Mouse (Mus musculus): ENCODE data around the gene Map6. TPM values are rescaled to one million over a fixed set of nuclear protein-coding genes. Genes with fewer than 3 reads are reported as not detected.

Gene Map6
- 5.0 and 5.4 TPM in 2 replicates for polyA plus RNA-seq (2015; fragmentation: Nextera tagmentation; extraction: Ambion mirVana)

GRCm38 (mm10) chr7:99267251-99267896, at the start of gene Map6:
Gene Map6 (plus strand): TSS chr7:99267447.
- Histone ChIP-seq H3K27ac (ENCODE audit: low read length) (peak within 1 kb of the TSS; percentile 16; the same call in 1 of the 2 replicates), H3K9ac (ENCODE audit: low read length) (peak within 1 kb of the TSS; percentile 60), H3K4me2 (ENCODE audit: low read depth, low read length) (peak within 1 kb of the TSS; percentile 86), H3K4me1 (ENCODE audit: control insufficient read depth, insufficient read depth, low read length) (peaks cover 24% of the 10 kb centered on the region), H3K27me3 (ENCODE audit: control insufficient read depth, insufficient read depth, low read length) (peaks cover 52% of the 10 kb centered on the region), H3K9me3 (replicated peaks; ENCODE audit: control insufficient read depth, low read length) (no peaks in the 10 kb centered on the region), H3K36me3 (ENCODE audit: control insufficient read depth, insufficient read depth, low read length) (no peaks in the 10 kb centered on the region), H3K4me3 (replicated peaks; ENCODE audit: low read length) (peak within 1 kb of the TSS; percentile 53)
- ATAC-seq (ENCODE audit: insufficient read depth, low FRiP score), result peak; percentile 41; the same call in 1 of the 2 replicates
- WGBS, result 2% methylated on average over 34 of the region's 34 CpGs

GRCm38 (mm10) chr7:99224225-99224624, 43.0 kb upstream of the Map6 start:
- H3K36me3 ChIP-seq (ENCODE audit: control insufficient read depth, insufficient read depth, low read length), result no peaks in the 10 kb centered on the region
- no peaks in the 10 kb centered on the region for H3K9me3 ChIP-seq (replicated peaks; ENCODE audit: control insufficient read depth, low read length)
- 75% methylated on average over 7 of the region's 7 CpGs for WGBS
- no peak overlapping the region for H3K27ac ChIP-seq (ENCODE audit: low read length)
- 0 out of 2 replicates have a peak, but pooled peaks cover 6% of the 10 kb centered on the region for H3K4me1 ChIP-seq (ENCODE audit: control insufficient read depth, insufficient read depth, low read length)
- no peak overlapping the region for H3K4me3 ChIP-seq (replicated peaks; ENCODE audit: low read length)
- H3K4me2 ChIP-seq (ENCODE audit: low read depth, low read length), result no peak overlapping the region
- H3K27me3 ChIP-seq (ENCODE audit: control insufficient read depth, insufficient read depth, low read length), result no peaks in the 10 kb centered on the region
- no peak overlapping the region for H3K9ac ChIP-seq (ENCODE audit: low read length)
- no peak; the same call in 1 of the 2 replicates for ATAC-seq (ENCODE audit: insufficient read depth, low FRiP score)

- H3K27me3 ChIP-seq (ENCODE audit: control insufficient read depth, insufficient read depth, low read length), result no peaks in the 10 kb centered on the region
- peak; percentile 76 for ATAC-seq (ENCODE audit: insufficient read depth, low FRiP score)
- H3K4me1 ChIP-seq (ENCODE audit: control insufficient read depth, insufficient read depth, low read length), result 0 out of 2 replicates have a peak, but pooled peaks cover 6% of the 10 kb centered on the region
- H3K9me3 ChIP-seq (replicated peaks; ENCODE audit: control insufficient read depth, low read length), result no peaks in the 10 kb centered on the region
- H3K27ac ChIP-seq (ENCODE audit: low read length), result no peak overlapping the region
- no peaks in the 10 kb centered on the region for H3K36me3 ChIP-seq (ENCODE audit: control insufficient read depth, insufficient read depth, low read length)
- no peak overlapping the region for H3K4me3 ChIP-seq (replicated peaks; ENCODE audit: low read length)
- whole genome bisulfite sequencing, result 16% methylated on average over 1 of the region's 1 CpGs
- no peak overlapping the region for H3K9ac ChIP-seq (ENCODE audit: low read length)
- no peak overlapping the region for H3K4me2 ChIP-seq (ENCODE audit: low read depth, low read length)
These were observed 42.5 kb upstream of the Map6 start for GRCm38 (mm10) chr7:99224648-99225190.

- Histone ChIP-seq H3K27me3 (ENCODE audit: control insufficient read depth, insufficient read depth, low read length) (no peaks in the 10 kb centered on the region), H3K36me3 (ENCODE audit: control insufficient read depth, insufficient read depth, low read length) (no peaks in the 10 kb centered on the region), H3K27ac (ENCODE audit: low read length) (no peak overlapping the region), H3K9ac (ENCODE audit: low read length) (no peak overlapping the region), H3K4me3 (replicated peaks; ENCODE audit: low read length) (no peak overlapping the region), H3K9me3 (replicated peaks; ENCODE audit: control insufficient read depth, low read length) (no peaks in the 10 kb centered on the region), H3K4me2 (ENCODE audit: low read depth, low read length) (no peak overlapping the region), H3K4me1 (ENCODE audit: control insufficient read depth, insufficient read depth, low read length) (0 out of 2 replicates have a peak, but pooled peaks cover 6% of the 10 kb centered on the region)
- no peak for ATAC-seq (ENCODE audit: insufficient read depth, low FRiP score)
- WGBS, result 67% methylated on average over 6 of the region's 6 CpGs
These were observed 41.8 kb upstream of the Map6 start for GRCm38 (mm10) chr7:99225421-99225820.

GRCm38 (mm10) chr7:99226662-99227061, 40.6 kb upstream of the Map6 start:
- Histone ChIP-seq H3K36me3 (ENCODE audit: control insufficient read depth, insufficient read depth, low read length) (no peaks in the 10 kb centered on the region), H3K27me3 (ENCODE audit: control insufficient read depth, insufficient read depth, low read length) (no peaks in the 10 kb centered on the region), H3K4me3 (replicated peaks; ENCODE audit: low read length) (no peak overlapping the region), H3K27ac (ENCODE audit: low read length) (no peak overlapping the region), H3K4me1 (ENCODE audit: control insufficient read depth, insufficient read depth, low read length) (0 out of 2 replicates have a peak, but pooled peaks cover 6% of the 10 kb centered on the region), H3K9ac (ENCODE audit: low read length) (no peak overlapping the region), H3K9me3 (replicated peaks; ENCODE audit: control insufficient read depth, low read length) (no peaks in the 10 kb centered on the region), H3K4me2 (ENCODE audit: low read depth, low read length) (no peak overlapping the region)
- no peak for ATAC-seq (ENCODE audit: insufficient read depth, low FRiP score)
- 85% methylated on average over 10 of the region's 10 CpGs for WGBS

GRCm38 (mm10) chr7:99227267-99227666, 40.0 kb upstream of the Map6 start:
- Histone ChIP-seq H3K9me3 (replicated peaks; ENCODE audit: control insufficient read depth, low read length) (no peaks in the 10 kb centered on the region), H3K4me1 (ENCODE audit: control insufficient read depth, insufficient read depth, low read length) (0 out of 2 replicates have a peak, but pooled peaks cover 6% of the 10 kb centered on the region), H3K27me3 (ENCODE audit: control insufficient read depth, insufficient read depth, low read length) (no peaks in the 10 kb centered on the region), H3K9ac (ENCODE audit: low read length) (no peak overlapping the region), H3K27ac (ENCODE audit: low read length) (no peak overlapping the region), H3K4me3 (replicated peaks; ENCODE audit: low read length) (no peak overlapping the region), H3K36me3 (ENCODE audit: control insufficient read depth, insufficient read depth, low read length) (no peaks in the 10 kb centered on the region), H3K4me2 (ENCODE audit: low read depth, low read length) (no peak overlapping the region)
- 94% methylated on average over 4 of the region's 4 CpGs for WGBS
- no peak for ATAC-seq (ENCODE audit: insufficient read depth, low FRiP score)

- Histone ChIP-seq H3K27ac (ENCODE audit: low read length) (no peak overlapping the region), H3K4me1 (ENCODE audit: control insufficient read depth, insufficient read depth, low read length) (0 out of 2 replicates have a peak, but pooled peaks cover 6% of the 10 kb centered on the region), H3K27me3 (ENCODE audit: control insufficient read depth, insufficient read depth, low read length) (no peaks in the 10 kb centered on the region), H3K9me3 (replicated peaks; ENCODE audit: control insufficient read depth, low read length) (no peaks in the 10 kb centered on the region), H3K9ac (ENCODE audit: low read length) (no peak overlapping the region), H3K36me3 (ENCODE audit: control insufficient read depth, insufficient read depth, low read length) (no peaks in the 10 kb centered on the region), H3K4me2 (ENCODE audit: low read depth, low read length) (no peak overlapping the region), H3K4me3 (replicated peaks; ENCODE audit: low read length) (no peak overlapping the region)
- 83% methylated on average over 8 of the region's 8 CpGs for WGBS
- ATAC-seq (ENCODE audit: insufficient read depth, low FRiP score), result no peak
These were observed 38.4 kb upstream of the Map6 start for GRCm38 (mm10) chr7:99228825-99229224.

GRCm38 (mm10) chr7:99229411-99229810, 37.8 kb upstream of the Map6 start:
- Histone ChIP-seq H3K27me3 (ENCODE audit: control insufficient read depth, insufficient read depth, low read length) (no peaks in the 10 kb centered on the region), H3K9me3 (replicated peaks; ENCODE audit: control insufficient read depth, low read length) (no peaks in the 10 kb centered on the region), H3K4me2 (ENCODE audit: low read depth, low read length) (no peak overlapping the region), H3K27ac (ENCODE audit: low read length) (no peak overlapping the region), H3K4me3 (replicated peaks; ENCODE audit: low read length) (no peak overlapping the region), H3K9ac (ENCODE audit: low read length) (no peak overlapping the region), H3K4me1 (ENCODE audit: control insufficient read depth, insufficient read depth, low read length) (0 out of 2 replicates have a peak, but pooled peaks cover 6% of the 10 kb centered on the region), H3K36me3 (ENCODE audit: control insufficient read depth, insufficient read depth, low read length) (no peaks in the 10 kb centered on the region)
- ATAC-seq (ENCODE audit: insufficient read depth, low FRiP score), result no peak
- 3% methylated on average over 2 of the region's 2 CpGs for WGBS

- no peak overlapping the region for H3K27ac ChIP-seq (ENCODE audit: low read length)
- H3K4me1 ChIP-seq (ENCODE audit: control insufficient read depth, insufficient read depth, low read length), result 0 out of 2 replicates have a peak, but pooled peaks cover 2% of the 10 kb centered on the region
- H3K36me3 ChIP-seq (ENCODE audit: control insufficient read depth, insufficient read depth, low read length), result no peaks in the 10 kb centered on the region
- no peak overlapping the region for H3K4me3 ChIP-seq (replicated peaks; ENCODE audit: low read length)
- H3K9me3 ChIP-seq (replicated peaks; ENCODE audit: control insufficient read depth, low read length), result no peaks in the 10 kb centered on the region
- H3K27me3 ChIP-seq (ENCODE audit: control insufficient read depth, insufficient read depth, low read length), result no peaks in the 10 kb centered on the region
- H3K9ac ChIP-seq (ENCODE audit: low read length), result no peak overlapping the region
- WGBS, result 60% methylated on average over 7 of the region's 7 CpGs
- no peak overlapping the region for H3K4me2 ChIP-seq (ENCODE audit: low read depth, low read length)
- peak; percentile 44; the same call in 1 of the 2 replicates for ATAC-seq (ENCODE audit: insufficient read depth, low FRiP score)
These were observed 37.0 kb upstream of the Map6 start for GRCm38 (mm10) chr7:99230061-99230747.
